Mouse (Mus musculus): ENCODE measurements around the gene Gm20388.

Gm20388 gene

DNA sequence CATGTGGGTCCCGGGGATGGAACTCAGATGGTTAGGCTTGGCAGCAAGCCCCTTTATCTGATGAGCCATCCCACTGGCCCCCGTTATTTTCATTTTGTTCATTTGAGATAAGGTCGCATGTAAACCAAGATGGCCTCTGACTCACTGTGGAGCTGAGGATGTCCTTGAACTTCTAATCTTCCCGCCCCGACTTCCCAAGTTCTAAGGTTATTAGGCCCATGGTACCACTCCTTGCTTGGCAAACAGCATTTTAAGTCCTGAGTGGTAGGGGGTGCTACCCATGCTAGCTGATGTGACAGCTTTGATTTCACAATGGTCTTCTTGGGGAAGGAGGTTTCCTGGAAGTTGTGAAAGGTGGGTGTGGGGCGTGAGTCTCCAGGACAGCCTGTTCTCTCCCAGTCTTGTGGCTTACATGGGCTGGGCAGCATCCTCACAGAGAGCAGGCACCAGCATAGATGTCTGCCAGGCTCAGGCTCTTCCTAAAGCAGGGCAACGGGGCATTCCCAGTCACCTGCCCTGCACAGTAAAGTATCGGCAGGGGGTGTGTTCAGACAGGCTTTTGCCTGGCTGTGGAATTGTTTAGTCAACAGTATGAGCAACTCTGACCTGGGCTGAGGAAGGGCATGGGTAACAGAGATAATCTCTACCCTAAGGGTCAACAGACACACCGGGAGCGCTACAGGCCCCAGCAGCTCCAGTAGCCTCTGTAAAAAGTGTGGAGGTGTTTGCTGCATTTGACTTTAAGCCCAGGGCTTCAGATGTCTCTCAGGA is 132.1 kb downstream of the Gm20388 start:
- no peak for DNase-seq (ENCODE audit: extremely low spot score, low spot score)

DNA sequence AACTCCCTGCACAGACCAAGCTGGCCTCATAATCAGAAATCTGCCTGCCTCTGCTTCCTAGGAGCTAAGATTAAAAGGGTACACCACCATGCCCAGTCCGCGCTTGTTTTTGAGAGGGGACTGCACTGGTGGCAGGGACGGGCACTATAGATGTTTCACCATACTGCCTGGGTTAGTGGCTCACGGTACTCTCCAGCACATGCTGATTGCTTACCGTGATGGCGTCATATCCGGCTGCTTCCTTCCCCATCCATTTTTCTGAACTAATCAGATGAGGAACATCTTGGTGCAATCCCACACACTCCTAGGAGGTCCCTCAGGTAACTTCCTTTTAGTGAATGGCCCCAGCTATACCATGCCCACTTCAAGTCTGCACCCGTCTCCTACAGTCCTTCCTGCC is 134.3 kb downstream of the Gm20388 start:
- no peak for DNase-seq (ENCODE audit: extremely low spot score, low spot score)

DNA sequence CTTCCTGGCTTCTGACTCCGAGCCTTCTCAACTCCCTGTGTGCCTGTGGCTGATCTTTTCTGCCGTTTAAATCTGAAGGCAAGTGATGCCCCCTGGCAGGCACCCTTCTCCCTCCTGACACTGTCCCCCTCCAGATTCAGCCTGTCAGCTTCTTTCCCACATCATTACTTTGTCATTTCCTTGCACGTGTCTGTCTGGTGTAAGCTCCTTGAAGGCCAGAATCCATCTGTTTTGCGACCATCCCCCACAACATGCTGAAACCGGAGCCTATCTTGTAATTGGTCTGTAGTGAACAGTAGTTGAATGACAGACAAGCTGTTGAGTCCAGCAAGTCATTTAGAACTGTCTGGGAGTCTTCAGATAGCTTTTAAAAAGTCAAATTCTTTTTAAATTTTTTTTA is 134.8 kb downstream of the Gm20388 start:
- no peak for DNase-seq (ENCODE audit: extremely low spot score, low spot score)

DNA sequence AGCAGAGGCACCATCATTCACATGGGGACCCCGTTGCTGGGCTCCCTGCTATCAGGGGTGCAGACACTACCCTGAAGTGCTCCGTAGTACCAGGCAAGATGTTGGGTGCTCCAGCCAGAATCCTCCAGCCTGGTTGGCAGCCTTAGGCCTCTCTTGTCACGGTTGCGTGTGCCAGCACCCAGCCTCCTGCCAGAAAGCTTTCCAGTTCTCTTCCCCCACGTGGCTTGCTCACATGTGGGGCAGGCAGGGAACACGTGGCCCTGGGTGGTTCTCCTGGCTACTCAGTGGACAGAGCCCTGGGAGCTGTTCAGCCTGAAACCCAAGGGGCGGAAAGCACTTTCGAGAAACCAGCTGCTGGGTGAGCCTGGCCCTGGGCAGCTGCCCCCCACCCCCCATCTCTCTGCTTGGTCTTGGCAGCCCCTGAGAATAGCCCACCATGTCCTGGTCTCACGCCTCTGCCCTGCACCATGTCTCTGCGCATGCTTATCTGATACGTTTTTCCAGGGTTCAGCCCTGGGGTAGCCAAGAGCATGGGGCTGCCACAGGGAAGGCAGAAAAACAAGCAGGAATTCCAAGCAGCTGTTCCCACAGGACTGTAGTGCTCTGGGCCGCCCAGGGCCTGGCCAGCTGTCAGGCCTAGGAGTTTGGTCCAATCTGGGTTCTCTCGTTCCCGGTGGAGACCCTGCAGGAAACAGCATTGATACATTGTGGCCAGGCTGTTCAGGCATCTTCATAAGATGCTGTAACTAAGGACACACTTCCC is 135.8 kb downstream of the Gm20388 start:
- DNase-seq (ENCODE audit: extremely low spot score, low spot score), result no peak

DNA sequence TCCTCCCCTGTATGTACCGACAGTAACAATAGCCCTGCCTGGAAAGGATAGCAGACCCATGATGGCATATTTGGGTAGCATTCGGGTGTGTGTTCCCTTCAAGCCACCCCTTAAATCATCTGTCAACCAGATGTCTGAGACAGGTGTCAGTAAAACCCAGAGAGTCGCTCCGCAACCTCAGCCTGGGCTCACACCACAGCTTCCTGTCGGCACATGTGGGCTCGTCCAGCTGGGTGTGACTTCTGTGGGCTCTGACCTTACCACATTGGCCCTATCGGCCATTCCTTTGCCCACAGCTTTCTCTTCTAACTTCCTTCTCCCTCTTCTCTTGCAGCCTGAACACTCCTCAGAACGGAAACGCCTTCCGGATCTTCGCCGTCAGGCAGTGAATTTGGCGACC is 139.3 kb downstream of the Gm20388 start:
- DNase-seq (ENCODE audit: extremely low spot score, low spot score), result no peak

DNA sequence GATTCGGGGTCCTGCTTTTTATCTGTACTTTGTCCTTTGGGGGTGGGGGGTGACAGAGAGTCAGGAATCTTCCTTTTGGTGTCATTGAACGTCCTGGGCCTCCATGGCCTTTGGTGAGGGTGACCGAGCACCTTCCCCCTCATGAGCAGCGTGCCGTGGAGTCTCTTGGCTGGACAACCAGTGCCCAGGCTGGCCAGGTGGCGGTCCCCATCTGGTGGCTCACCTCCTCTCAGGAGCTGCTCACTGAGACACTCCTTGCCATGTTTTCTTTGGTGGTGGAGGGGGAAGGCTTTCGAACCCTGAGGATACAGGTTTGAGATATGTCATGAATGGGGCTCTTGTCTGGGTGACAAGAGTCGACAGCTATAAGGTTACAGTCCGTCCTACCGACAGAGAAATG is 139.7 kb downstream of the Gm20388 start:
- DNase-seq (ENCODE audit: extremely low spot score, low spot score), result no peak

DNA sequence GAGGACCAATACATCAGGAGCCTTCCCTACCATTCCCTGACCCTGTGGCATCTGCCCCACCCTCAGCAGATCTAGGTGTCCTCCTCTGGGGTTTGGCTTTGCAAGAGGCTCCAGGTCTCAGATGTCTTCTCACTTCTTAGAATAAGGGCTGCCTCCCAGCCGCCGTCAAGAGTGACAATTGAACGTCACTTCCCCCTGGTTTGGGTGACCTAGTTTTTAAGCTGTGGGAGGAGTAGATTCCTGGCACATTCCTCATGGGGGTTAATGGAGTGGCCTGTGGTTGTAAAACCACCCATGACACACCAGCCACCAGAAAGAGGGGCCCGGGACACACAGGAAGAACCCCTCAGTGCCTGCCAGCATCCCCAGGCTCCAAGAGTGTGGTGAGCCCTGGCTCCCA is 140.4 kb downstream of the Gm20388 start:
- no peak for DNase-seq (ENCODE audit: extremely low spot score, low spot score)

DNA sequence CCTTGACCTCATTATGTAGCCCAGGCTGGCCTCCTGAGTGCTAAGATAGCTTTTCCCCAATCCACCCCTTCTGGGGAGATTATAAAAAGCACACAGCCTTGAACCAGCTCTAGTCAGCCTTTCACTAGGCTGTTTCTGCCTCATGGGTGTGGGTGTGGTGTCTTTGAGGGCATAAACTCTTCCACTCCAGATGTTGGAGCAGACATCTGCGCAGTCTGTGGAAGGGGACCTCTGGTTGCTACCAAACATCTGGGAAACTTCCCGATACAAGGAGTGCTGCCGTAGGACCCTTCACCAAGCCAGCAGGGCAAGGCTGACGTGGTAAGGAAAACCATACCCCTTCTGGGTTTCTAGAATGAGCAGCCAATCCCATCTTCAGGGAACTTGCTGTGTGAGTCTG is 141.3 kb downstream of the Gm20388 start:
- no peak for DNase-seq (ENCODE audit: extremely low spot score, low spot score)

DNA sequence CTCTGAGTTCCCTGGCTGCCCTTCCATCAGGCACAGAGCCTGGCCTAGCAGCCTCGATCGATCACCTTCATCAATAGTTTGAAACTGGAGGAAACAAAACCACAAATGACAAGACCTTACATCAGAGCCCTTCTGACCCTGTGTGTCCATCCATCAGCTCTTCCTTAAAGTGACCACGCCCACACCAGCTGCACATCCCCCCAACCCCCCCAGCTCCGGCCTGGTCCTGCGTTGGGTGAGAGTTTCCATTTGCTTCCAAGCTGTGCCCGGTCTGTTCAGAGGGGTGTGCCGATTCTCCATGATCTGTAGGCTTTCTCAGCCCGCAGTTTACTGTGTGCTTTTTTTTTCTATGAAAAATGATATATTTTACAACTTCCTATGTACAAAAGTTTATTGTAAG is 141.7 kb downstream of the Gm20388 start:
- DNase-seq (ENCODE audit: extremely low spot score, low spot score), result no peak

DNA sequence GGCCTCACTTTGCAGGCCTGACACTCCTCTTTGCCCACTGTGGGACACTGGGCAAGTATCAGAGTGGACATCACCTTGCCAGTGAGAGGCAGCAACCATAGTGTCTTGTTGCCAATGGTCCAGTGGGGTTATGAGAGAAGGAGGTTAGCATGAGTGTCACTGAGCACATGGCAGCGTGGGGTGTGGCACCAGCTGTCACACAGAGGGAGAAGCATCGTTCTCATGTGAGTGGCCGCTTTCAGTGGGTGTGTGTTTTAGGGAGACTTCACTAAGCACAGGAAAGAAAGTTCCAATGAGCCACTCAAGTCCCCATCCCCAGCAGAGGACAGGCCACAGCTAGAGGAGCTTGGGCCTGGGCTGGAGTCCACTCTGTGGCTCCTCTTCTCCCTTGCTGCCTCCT is 144.2 kb downstream of the Gm20388 start:
- no peak for DNase-seq (ENCODE audit: extremely low spot score, low spot score)

DNA sequence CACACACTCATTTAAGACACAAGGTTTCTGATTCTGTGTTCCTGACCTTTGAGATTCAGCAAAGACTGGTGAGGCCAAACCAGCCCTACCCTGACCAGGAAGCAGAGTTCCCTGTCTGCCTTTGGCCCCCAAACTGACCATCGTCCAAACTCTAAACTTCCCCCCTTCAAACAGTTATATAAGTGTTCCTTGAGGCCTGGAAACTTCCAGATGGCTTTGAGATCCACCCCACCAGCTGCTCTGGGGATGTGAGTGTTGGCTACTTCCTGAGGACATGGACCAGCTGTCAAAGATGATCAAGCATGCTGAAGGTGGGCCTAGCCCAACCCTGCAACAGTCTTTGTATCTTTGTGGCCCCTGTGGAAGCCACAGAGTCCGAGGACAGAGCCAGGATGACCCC is 146.4 kb downstream of the Gm20388 start:
- DNase-seq (ENCODE audit: extremely low spot score, low spot score), result no peak

DNA sequence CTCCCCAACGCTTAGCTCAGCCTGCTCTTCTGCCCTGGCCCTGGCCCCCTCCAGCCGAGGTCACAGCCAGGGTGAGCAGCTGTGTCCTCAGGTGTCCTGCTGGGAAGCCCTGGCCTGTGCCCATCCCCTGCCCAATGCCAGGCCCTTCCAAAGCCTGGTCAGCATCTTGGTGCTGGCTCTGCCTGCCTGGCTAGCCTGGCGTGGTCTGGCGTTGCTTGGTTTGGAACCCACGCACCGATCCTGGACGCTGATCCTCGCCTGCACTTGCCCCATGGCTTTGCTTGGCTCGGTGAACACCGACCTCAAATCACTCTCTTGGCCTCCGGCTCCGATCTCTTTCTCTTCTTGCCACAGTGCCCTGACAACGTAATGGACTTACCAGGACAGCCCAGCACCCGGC is 152.1 kb downstream of the Gm20388 start:
- no peak for DNase-seq (ENCODE audit: extremely low spot score, low spot score)

DNA sequence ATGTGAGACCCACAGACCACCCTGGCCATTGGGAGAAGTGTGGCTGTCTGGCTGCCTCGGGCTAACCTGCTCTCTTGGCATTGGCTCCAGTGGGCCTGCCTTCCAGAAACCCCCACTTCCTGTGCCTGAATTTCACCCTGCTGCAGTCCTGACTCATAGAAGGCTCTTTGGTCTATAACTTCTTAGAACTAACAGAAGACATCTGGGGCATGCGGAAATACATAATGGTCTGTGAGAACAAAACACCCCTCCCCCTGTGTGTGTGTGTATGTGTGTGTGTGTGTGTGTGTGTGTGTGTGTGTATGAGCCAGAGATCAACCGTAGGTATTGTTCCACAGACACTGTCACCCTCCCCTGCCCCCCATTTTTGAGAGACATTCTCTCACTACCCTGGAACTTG is 152.7 kb downstream of the Gm20388 start:
- DNase-seq (ENCODE audit: extremely low spot score, low spot score), result no peak

DNA sequence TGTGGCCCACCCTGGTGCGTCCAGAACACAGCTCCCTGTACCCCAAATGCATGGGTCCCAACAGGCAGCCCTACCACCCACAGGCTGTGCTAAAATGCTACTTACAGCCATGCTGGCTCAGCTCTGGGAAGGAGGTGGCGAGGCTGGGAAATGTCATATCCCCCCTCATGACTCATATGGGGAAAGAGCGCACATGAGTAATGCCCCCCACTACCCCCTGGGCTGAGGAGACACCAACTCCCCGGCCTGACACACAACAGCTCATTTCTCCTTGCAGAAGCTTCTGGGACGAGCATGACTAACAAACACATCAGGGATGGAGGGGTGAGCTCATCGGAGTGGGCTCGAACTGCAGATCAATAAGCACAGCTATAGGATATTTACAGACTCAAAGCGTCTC is 155.0 kb downstream of the Gm20388 start:
- DNase-seq (ENCODE audit: extremely low spot score, low spot score), result no peak

DNA sequence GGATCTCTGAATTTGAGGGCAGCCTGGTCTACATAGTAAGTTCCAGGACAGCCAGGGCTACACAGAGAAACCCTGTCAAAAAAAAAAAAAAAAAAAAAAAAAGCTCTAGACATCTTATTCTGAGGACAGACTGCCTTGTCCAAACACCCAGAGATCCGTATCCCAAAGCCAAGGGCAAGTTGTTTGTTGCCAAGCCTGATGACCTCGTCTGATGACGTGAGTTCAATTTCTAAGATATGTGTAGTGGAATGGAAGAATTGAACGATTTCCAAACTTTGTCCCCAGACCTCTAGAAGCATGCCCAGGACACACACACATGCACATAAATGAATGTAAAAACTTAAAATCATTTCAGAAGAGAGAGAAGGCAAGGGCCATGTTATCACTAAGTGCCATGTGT is 155.6 kb downstream of the Gm20388 start:
- no peak for DNase-seq (ENCODE audit: extremely low spot score, low spot score)

DNA sequence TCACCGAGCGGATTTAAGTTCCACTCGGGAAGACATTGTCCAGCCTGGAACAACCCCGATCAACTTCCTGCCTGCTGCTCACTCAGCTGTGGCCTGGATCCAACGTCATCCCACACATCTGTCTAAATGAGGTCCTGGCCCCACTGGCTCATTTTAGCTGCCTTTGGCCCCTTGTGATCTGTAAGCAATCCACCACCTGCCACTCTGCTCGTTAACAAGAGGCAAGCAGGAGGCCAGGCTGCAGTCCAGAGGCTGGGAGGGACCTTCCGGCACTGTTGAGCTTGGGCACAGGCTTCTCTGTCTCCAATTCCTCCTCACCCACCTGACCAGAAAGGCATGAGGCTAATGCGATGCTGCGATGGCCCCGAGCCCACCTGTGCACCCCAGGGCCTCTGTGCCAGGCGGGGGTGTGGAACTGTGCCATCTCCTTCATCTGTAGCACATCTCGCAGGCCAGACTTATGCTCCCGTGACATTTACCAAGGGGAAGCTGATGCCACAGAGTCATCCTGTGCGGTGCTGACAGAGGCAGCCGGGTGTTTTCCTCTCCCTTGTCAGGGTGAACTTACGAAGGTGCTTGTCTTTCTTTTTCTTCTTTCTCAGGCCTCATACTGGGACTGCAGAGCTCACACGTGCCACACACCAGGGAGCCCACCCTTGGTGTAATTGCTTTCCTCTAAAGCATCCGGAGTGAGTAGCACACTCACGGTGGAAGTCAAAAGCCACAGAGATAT is 157.5 kb downstream of the Gm20388 start:
- no peak for DNase-seq (ENCODE audit: extremely low spot score, low spot score)

DNA sequence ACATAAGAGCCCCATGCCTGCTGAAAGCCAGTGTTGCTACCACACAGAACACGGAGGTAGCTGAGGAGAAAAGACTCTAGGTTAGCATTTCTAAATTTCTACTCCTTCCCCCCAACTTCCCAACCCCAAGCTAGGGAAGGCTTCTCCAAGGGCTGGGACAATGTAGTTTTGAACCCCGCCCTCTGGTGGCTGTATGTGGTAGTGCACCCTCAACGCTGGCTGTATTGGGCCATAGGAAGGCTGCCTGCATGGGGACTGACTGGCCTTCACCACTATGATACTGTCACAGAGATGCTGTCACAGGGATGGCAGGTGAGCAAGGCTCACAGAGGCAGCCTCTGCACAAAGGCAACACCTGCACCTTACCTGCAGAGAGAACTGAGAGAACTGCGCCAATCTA is 161.0 kb downstream of the Gm20388 start:
- peak; percentile 89 for DNase-seq (ENCODE audit: extremely low spot score, low spot score)

DNA sequence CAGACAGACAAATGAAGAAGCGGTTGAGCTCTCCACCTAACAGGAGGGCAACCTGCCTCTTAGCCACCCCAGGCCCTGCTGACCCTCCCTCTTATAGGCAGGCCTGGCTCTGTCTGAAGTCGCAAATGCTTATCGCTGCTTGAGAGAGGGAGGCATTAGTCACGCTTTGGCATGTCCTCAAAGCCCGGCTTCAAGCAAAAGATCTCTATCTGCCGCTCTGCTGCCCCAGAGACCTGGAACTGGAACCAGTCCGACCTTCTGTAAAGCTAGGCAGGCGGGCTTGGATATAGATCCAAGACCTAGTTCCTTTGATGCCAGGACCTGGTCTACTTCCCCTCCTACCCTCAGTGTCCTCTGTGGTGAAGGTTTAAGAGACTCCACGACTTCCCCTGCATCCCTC is 161.6 kb downstream of the Gm20388 start:
- no peak for DNase-seq (ENCODE audit: extremely low spot score, low spot score)

DNA sequence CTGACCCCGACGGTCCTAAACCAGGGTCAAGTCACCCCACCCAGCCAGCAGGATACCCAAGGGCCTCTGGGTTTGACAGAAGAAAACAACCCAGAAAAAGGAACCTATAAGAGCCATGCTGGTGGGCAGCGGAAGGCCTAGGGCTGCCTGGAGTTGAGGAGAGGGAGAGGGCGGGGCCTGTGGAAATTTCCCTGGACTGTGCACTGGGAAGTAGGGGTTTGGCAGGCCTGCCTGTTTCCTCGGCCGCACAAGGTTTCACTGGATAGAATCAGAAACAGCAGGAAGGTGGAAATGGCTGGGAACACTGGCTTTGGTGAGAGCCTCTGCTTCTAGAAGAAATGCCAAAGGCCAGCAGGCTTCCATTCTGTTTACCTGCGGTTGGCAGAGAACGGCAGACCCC is 162.2 kb downstream of the Gm20388 start:
- DNase-seq (ENCODE audit: extremely low spot score, low spot score), result no peak

DNA sequence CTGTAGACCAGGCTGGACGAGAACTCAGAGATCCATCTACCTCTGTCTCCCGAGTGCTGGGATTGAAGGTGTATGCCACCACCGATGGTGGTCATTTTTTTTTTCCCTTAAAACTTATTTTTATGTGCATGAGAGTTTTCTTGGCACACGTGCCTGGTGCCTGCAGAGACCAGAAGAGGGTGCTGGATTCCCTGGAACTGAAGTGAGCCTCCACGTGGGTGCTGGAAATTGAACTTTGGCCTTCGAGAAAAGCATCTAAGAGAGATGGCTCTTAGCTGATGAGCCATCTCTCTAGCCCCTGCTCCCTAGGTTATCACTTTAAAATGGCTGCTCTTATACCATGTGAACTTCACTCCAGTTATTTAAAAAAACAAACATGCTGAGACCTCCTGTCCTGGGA is 163.9 kb downstream of the Gm20388 start:
- DNase-seq (ENCODE audit: extremely low spot score, low spot score), result no peak

DNA sequence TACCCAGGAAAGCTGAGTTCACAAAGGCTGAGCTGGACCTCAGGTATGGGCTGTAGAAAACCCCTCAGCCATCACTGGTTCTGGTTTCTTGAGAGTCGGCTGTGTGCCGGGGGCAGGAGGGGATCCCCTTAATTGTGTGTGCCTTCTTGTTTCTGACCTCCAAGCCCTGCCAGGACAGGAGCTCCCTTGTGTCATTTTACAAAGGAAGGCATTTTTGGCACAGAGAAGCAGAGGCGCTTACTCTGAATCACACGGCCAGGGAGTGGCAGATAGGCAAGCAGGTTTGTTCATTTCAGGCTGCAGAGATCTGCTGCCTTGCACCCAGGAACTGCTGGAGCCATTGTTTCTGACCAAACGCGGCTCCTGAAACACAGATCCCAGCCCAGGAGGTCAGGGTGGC is 164.7 kb downstream of the Gm20388 start:
- DNase-seq (ENCODE audit: extremely low spot score, low spot score), result no peak

DNA sequence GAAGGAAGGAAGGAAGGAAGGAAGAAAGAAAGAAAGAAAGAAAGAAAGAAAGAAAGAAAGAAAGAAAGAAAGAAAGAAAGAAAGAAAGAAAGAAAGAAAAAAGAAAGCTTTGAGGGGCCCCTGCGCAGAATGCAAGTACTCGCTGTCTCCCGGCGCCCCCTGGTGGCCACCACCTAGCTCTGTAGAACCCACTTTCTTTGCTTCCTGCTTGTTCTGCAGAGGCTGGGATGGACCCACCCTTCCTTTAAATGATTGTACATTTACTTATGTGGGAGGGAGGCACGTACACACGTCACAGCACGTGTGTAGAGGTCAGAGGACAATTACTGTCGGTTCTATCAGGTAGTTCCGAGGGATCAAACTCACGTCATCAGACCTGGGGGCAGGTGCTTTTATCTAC is 167.4 kb downstream of the Gm20388 start:
- DNase-seq (ENCODE audit: extremely low spot score, low spot score), result peak; percentile 75
